ENCODE assay signal across 9 mouse cellular contexts in genomic region chr5:148708014-148708741, GRCm38 (mm10).
DNase-seq lines count a peak whose midpoint lies in the region; ATAC-seq and TF ChIP-seq lines count a peak whose summit lies in the region.
"Had no signal": no experiment of that assay in that cellular context is flagged by ENCODE, and none has a peak within 500 bp of the region (broad histone marks: within the 10 kb centered on the region; RNA-seq: fewer than 3 reads in every experiment).

No protein-coding gene starts in this region.

- no peak overlapping the region for H3K4me3 ChIP-seq in bone marrow, adult 2 months (replicated peaks; ENCODE audit: control insufficient read depth, low read depth, low read length)
- no peak overlapping the region for H3K4me3 ChIP-seq in heart, embryonic 14.5 days (ENCODE audit: control insufficient read depth in 1 of 2, insufficient read depth in 1 of 2, low read depth in 1 of 2, low read length in 2 of 2)
- H3K4me3 ChIP-seq in lung, embryonic 16.5 days (ENCODE audit: low read length): no peak overlapping the region
- no peak overlapping the region for H3K4me3 ChIP-seq in stomach, embryonic 15.5 days (replicated peaks)
- H3K4me3 ChIP-seq in thymus, adult 2 months (ENCODE audit: control insufficient read depth, insufficient read depth, low read length): no peak overlapping the region
- H3K4me3 ChIP-seq: liver, embryonic 13.5 days had no signal

- intact Hi-C loops in left cerebral cortex, postnatal 4 days (cut with DNase I): no loop called here
- intact Hi-C loops in left cerebral cortex, postnatal 14 days (cut with DNase I): no loop called here

- peak; percentile 58 for DNase-seq in left cerebral cortex, postnatal 4 days
- no peak for DNase-seq in left cerebral cortex, adult 11 months (ENCODE audit: low spot score)
- DNase-seq in thymus, adult 2 months: no peak
- no peak for DNase-seq in left cerebral cortex, postnatal 14 days (ENCODE audit: low spot score in 2 of 2)
- DNase-seq: liver, embryonic 13.5 days had no signal

- ATAC-seq in heart, embryonic 14.5 days (ENCODE audit: insufficient number of reproducible peaks, insufficient read depth, low FRiP score, low read depth): peak; percentile 21; the same call in 1 of the 2 replicates
- peak; percentile 57 for ATAC-seq in lung, embryonic 16.5 days (ENCODE audit: low read depth)
- peak; percentile 27; the same call in 1 of the 2 replicates for ATAC-seq in stomach, embryonic 15.5 days (ENCODE audit: insufficient read depth, low FRiP score, low read depth)

- no peak for TF ChIP-seq POLR2A in bone marrow, adult 2 months (IDR thresholded peaks at IDR 0.05; ENCODE audit: borderline replicate concordance, control insufficient read depth, low read depth, low read length)
- TF ChIP-seq POLR2A in thymus, adult 2 months (IDR thresholded peaks at IDR 0.05; ENCODE audit: control insufficient read depth, extremely low read depth, insufficient read depth, low read length, poor library complexity): no peak

- 0 out of 2 replicates have a peak overlapping the region, but pooled peaks have one; percentile 10 for H3K27ac ChIP-seq in bone marrow, adult 2 months (ENCODE audit: control insufficient read depth, insufficient read depth, low read depth, low read length, poor library complexity)
- peak overlapping the region; percentile 35 to 37; a peak in 3 of 4 replicates for H3K27ac ChIP-seq in heart, embryonic 14.5 days (replicated peaks in 1 of 2; ENCODE audit: control insufficient read depth in 1 of 2, insufficient read depth in 1 of 2, low read depth in 2 of 2, low read length in 2 of 2)
- H3K27ac ChIP-seq in lung, embryonic 16.5 days (ENCODE audit: low read length): peak overlapping the region; percentile 54
- peak overlapping the region; percentile 57 for H3K27ac ChIP-seq in stomach, embryonic 15.5 days
- no peak overlapping the region for H3K27ac ChIP-seq in thymus, adult 2 months (ENCODE audit: control insufficient read depth, insufficient read depth, low read length)
- H3K27ac ChIP-seq: liver, embryonic 13.5 days had no signal

- peak overlapping the region; percentile 44 for H3K4me2 ChIP-seq in heart, embryonic 14.5 days (ENCODE audit: low read length)
- peak overlapping the region; percentile 31; the same call in 1 of the 2 replicates for H3K4me2 ChIP-seq in lung, embryonic 16.5 days (ENCODE audit: low read depth, low read length)
- peak overlapping the region; percentile 13; the same call in 1 of the 2 replicates for H3K4me2 ChIP-seq in stomach, embryonic 15.5 days
- H3K4me2 ChIP-seq: liver, embryonic 13.5 days had no signal

- 22% methylated on average over 11 of the region's 11 CpGs for WGBS in bone marrow, adult 2 months
- 20% methylated on average over 11 of the region's 11 CpGs for WGBS in heart, embryonic 14.5 days
- WGBS in lung, embryonic 16.5 days: 16% methylated on average over 11 of the region's 11 CpGs
- WGBS in stomach, embryonic 15.5 days: 25% methylated on average over 11 of the region's 11 CpGs
- 26% methylated on average over 11 of the region's 11 CpGs for WGBS in thymus, adult 2 months

- peak overlapping the region; percentile 40; the same call in 1 of the 2 replicates for H3K9ac ChIP-seq in heart, embryonic 14.5 days (ENCODE audit: low read length)
- no peak overlapping the region for H3K9ac ChIP-seq in lung, embryonic 16.5 days (ENCODE audit: low read length)
- H3K9ac ChIP-seq in stomach, embryonic 15.5 days: no peak overlapping the region
- H3K9ac ChIP-seq: liver, embryonic 13.5 days had no signal

- H3K27me3 ChIP-seq in heart, embryonic 14.5 days (ENCODE audit: control insufficient read depth, insufficient read depth, low read length): no peaks in the 10 kb centered on the region
- H3K27me3 ChIP-seq in lung, embryonic 16.5 days (ENCODE audit: control insufficient read depth, insufficient read depth, low read depth, low read length): no peaks in the 10 kb centered on the region
- H3K27me3 ChIP-seq in stomach, embryonic 15.5 days (replicated peaks): no peaks in the 10 kb centered on the region
- no peaks in the 10 kb centered on the region for H3K27me3 ChIP-seq in thymus, adult 2 months (ENCODE audit: control insufficient read depth, insufficient read depth, low read length)

- TF ChIP-seq CTCF in bone marrow, adult 2 months (IDR thresholded peaks at IDR 0.05; ENCODE audit: control insufficient read depth, insufficient read depth, low read length): no peak
- TF ChIP-seq CTCF in thymus, adult 2 months (IDR thresholded peaks at IDR 0.05; ENCODE audit: borderline replicate concordance, control insufficient read depth, extremely low read depth, insufficient read depth, low read length, poor library complexity): no peak

- no peaks in the 10 kb centered on the region for H3K36me3 ChIP-seq in heart, embryonic 14.5 days (ENCODE audit: control insufficient read depth, insufficient read depth, low read length)
- H3K36me3 ChIP-seq in lung, embryonic 16.5 days (ENCODE audit: control insufficient read depth, insufficient read depth, low read length): no peaks in the 10 kb centered on the region
- H3K36me3 ChIP-seq in stomach, embryonic 15.5 days: no peaks in the 10 kb centered on the region
- no peaks in the 10 kb centered on the region for H3K36me3 ChIP-seq in thymus, adult 2 months (ENCODE audit: control insufficient read depth, insufficient read depth, low read length)
- H3K36me3 ChIP-seq: liver, embryonic 13.5 days had no signal

- H3K9me3 ChIP-seq in heart, embryonic 14.5 days (ENCODE audit: control insufficient read depth, low read length): no peaks in the 10 kb centered on the region
- no peaks in the 10 kb centered on the region for H3K9me3 ChIP-seq in lung, embryonic 16.5 days (ENCODE audit: control insufficient read depth, low read length)
- no peaks in the 10 kb centered on the region for H3K9me3 ChIP-seq in stomach, embryonic 15.5 days
- H3K9me3 ChIP-seq: liver, embryonic 13.5 days had no signal

- no peaks in the 10 kb centered on the region for H3K4me1 ChIP-seq in bone marrow, adult 2 months (ENCODE audit: control insufficient read depth, insufficient read depth, low read length)
- peaks cover 15 to 23% of the 10 kb centered on the region in 2 experiments for H3K4me1 ChIP-seq in heart, embryonic 14.5 days (ENCODE audit: control insufficient read depth in 2 of 2, insufficient read depth in 2 of 2, low read length in 2 of 2)
- peaks cover 31% of the 10 kb centered on the region for H3K4me1 ChIP-seq in lung, embryonic 16.5 days (replicated peaks; ENCODE audit: control insufficient read depth, insufficient read depth, low read length)
- H3K4me1 ChIP-seq in stomach, embryonic 15.5 days: peaks cover 12% of the 10 kb centered on the region
- peaks cover 19% of the 10 kb centered on the region for H3K4me1 ChIP-seq in thymus, adult 2 months (replicated peaks; ENCODE audit: control insufficient read depth, insufficient read depth, low read length)
